Mouse (Mus musculus) spleen, embryonic (tissue): ENCODE data around the gene Nprl3.

Experiments
- CTCF ChIA-PET: fragments of 350-600 bp; sonication (Branson Sonifier 250); formaldehyde crosslinking; loops from one replicate; lab custom pipeline; 2022; lab: Charles Lee

Gene Nprl3

GRCm38 (mm10) chr11:32227041-32227440, 40.5 kb downstream of the Nprl3 start:
- CTCF ChIA-PET: no interaction called here

GRCm38 (mm10) chr11:32226124-32226871, 41.2 kb downstream of the Nprl3 start, which contains the start of gene Mpg:
Gene Mpg, plus strand, starts transcription at chr11:32226505.
- CTCF ChIA-PET: interaction anchor here (1.4 kb wide), 1 partner anchor 8 kb away, joined by 3 read pairs; no protein-coding TSS in a partner anchor

- CTCF ChIA-PET: interaction anchor here (1.4 kb wide), 1 partner anchor 9 kb away, joined by 3 read pairs; no protein-coding TSS in a partner anchor
Observed at GRCm38 (mm10) chr11:32225222-32226104, 42.0 kb downstream of the Nprl3 start.

GRCm38 (mm10) chr11:32224468-32225139, 42.9 kb downstream of the Nprl3 start:
- CTCF ChIA-PET: interaction anchor here (0.6 to 1.4 kb wide), 2 partner anchors 10 to 216 kb away, joined by 3 to 6 read pairs; no protein-coding TSS in a partner anchor

GRCm38 (mm10) chr11:32223297-32223967, 44.1 kb downstream of the Nprl3 start:
- CTCF ChIA-PET: interaction anchor here (0.6 kb wide), 1 partner anchor 901 kb away, joined by 3 read pairs; no protein-coding TSS in a partner anchor

GRCm38 (mm10) chr11:32222570-32223194, 44.8 kb downstream of the Nprl3 start:
- CTCF ChIA-PET: interaction anchor here (0.6 to 1.0 kb wide), 2 partner anchors 13 to 902 kb away, joined by 3 to 5 read pairs; no protein-coding TSS in a partner anchor

- CTCF ChIA-PET: interaction anchor here (1.0 kb wide), 1 partner anchor 14 kb away, joined by 5 read pairs; no protein-coding TSS in a partner anchor
Observed at GRCm38 (mm10) chr11:32221951-32222409, 45.5 kb downstream of the Nprl3 start, which contains the start of gene Rhbdf1. Gene Rhbdf1, minus strand, starts transcription at chr11:32222300.

GRCm38 (mm10) chr11:32221225-32221950, 46.1 kb downstream of the Nprl3 start:
- CTCF ChIA-PET: interaction anchor here (0.7 kb wide), 1 partner anchor 19 kb away, joined by 3 read pairs; no protein-coding TSS in a partner anchor

- CTCF ChIA-PET: interaction anchor here (0.5 to 0.7 kb wide), 2 partner anchors 10 to 20 kb away, joined by 3 read pairs; no protein-coding TSS in a partner anchor
Observed at GRCm38 (mm10) chr11:32220607-32221224, 46.8 kb downstream of the Nprl3 start.

GRCm38 (mm10) chr11:32219287-32219686, 48.2 kb downstream of the Nprl3 start:
- CTCF ChIA-PET: interaction anchor here (0.7 to 2.8 kb wide), 4 partner anchors 10 to 21 kb away, joined by 3 to 12 read pairs (median 4); no protein-coding TSS in a partner anchor

- CTCF ChIA-PET: interaction anchor here (1.0 to 2.8 kb wide), 3 partner anchors 15 to 22 kb away, joined by 3 to 12 read pairs (median 6); no protein-coding TSS in a partner anchor
Observed at GRCm38 (mm10) chr11:32218501-32219050, 48.9 kb downstream of the Nprl3 start.

GRCm38 (mm10) chr11:32216851-32217250, 50.7 kb downstream of the Nprl3 start:
- CTCF ChIA-PET: interaction anchor here (0.7 to 1.0 kb wide), 2 partner anchors 33 to 472 kb away, joined by 3 read pairs; no protein-coding TSS in a partner anchor

- CTCF ChIA-PET: interaction anchor here (0.5 to 1.2 kb wide), 3 partner anchors 22 to 36 kb away, joined by 3 to 12 read pairs (median 4); no protein-coding TSS in a partner anchor
Observed at GRCm38 (mm10) chr11:32215372-32216162, 51.9 kb downstream of the Nprl3 start.

- CTCF ChIA-PET: no interaction called here
Observed at GRCm38 (mm10) chr11:32210623-32211022, 56.9 kb downstream of the Nprl3 start.

- CTCF ChIA-PET: interaction anchor here (1.2 kb wide), 1 partner anchor 9 kb away, joined by 3 read pairs; no protein-coding TSS in a partner anchor
Observed at GRCm38 (mm10) chr11:32205058-32205873, 62.2 kb downstream of the Nprl3 start, which contains the start of gene Snrnp25. Gene Snrnp25, plus strand, starts transcription at chr11:32205415.
